Mouse (Mus musculus) CH12.LX (cell line): Measurements from ENCODE around the gene Zfp423. TPM values are rescaled to one million over a fixed set of nuclear protein-coding genes. Genes with fewer than 3 reads are reported as not detected.

ENCODE experiments used
- DNase-seq: peaks from one replicate; pipeline ENCODE4 v3.0.0-alpha.2; 2013; ENCODE audit errors: extremely low read depth
- H3K27ac ChIP-seq: 2 replicates; pipeline ENCODE4 v1.5.1; 2012; ENCODE audit warnings: low read depth, mild to moderate bottlenecking, control low read depth, moderate library complexity; ENCODE audit not compliant: insufficient read depth
- H3K27me3 ChIP-seq: replicated peaks from 2 replicates; pipeline ENCODE3; 2012; ENCODE audit warnings: inconsistent platforms
- H3K36me3 ChIP-seq, 2 experiments: replicated peaks in 1 of 2; 2 replicates each; pipeline versions ENCODE3 to v1.6.1; 2012; ENCODE audit warnings: inconsistent platforms in 1 of 2, low read length in 1 of 2, mild to moderate bottlenecking in 1 of 2, mixed read lengths in 1 of 2, moderate library complexity in 1 of 2; ENCODE audit not compliant: control insufficient read depth in 1 of 2, insufficient read depth in 1 of 2
- H3K4me1 ChIP-seq, 2 experiments: 2 replicates each; pipeline ENCODE4 v1.6.1; 2012; ENCODE audit warnings: inconsistent platforms in 1 of 2, moderate library complexity in 1 of 2; ENCODE audit not compliant: insufficient read depth in 2 of 2, control insufficient read depth in 1 of 2
- H3K4me2 ChIP-seq: 2 replicates; pipeline ENCODE4 v1.6.1; 2012; ENCODE audit warnings: low read depth, mild to moderate bottlenecking, control low read depth; ENCODE audit not compliant: poor library complexity, insufficient read depth, severe bottlenecking
- H3K4me3 ChIP-seq, 3 experiments: fragments of 150-350 bp in 1 of 3; sonication (generic) in 1 of 3; replicated peaks in 1 of 3; 2 replicates each; pipeline versions ENCODE3 to v1.5.1; 2011 to 2012; ENCODE audit warnings: low read depth in 2 of 3, low read length in 2 of 3, mild to moderate bottlenecking in 2 of 3, moderate library complexity in 2 of 3, control low read depth in 1 of 3, improper control_type of control experiment in 1 of 3, inconsistent platforms in 1 of 3, mixed read lengths in 1 of 3; ENCODE audit not compliant: poor library complexity in 1 of 3
- H3K79me2 ChIP-seq: replicated peaks from 2 replicates; pipeline ENCODE4 v1.6.1; 2012; ENCODE audit warnings: mild to moderate bottlenecking, moderate library complexity; ENCODE audit not compliant: control insufficient read depth, poor library complexity, insufficient read depth, severe bottlenecking; ENCODE audit errors: extremely low read depth
- H3K9ac ChIP-seq: 2 replicates; pipeline ENCODE4 v1.6.1; 2012; ENCODE audit warnings: low read depth, mild to moderate bottlenecking, control low read depth, moderate library complexity; ENCODE audit not compliant: insufficient read depth
- H3K9me3 ChIP-seq: replicated peaks from 2 replicates; pipeline ENCODE3; 2012; ENCODE audit warnings: low read length, inconsistent platforms, mixed read lengths
- BHLHE40 ChIP-seq: IDR thresholded peaks from 2 replicates; pipeline ENCODE4 v1.6.1; 2011; ENCODE audit warnings: mild to moderate bottlenecking, low read depth, low read length, improper control_type of control experiment
- CTCF ChIP-seq, 2 experiments: IDR thresholded peaks in 1 of 2; conservative IDR thresholded peaks in 1 of 2; 2 replicates each; pipeline ENCODE4 v1.5.1; 2011 to 2012; ENCODE audit warnings: low read depth in 2 of 2, low read length in 2 of 2, improper control_type of control experiment in 1 of 2, inconsistent platforms in 1 of 2, mild to moderate bottlenecking in 1 of 2, moderate library complexity in 1 of 2
- E2F4 ChIP-seq: IDR thresholded peaks from 2 replicates; pipeline ENCODE4 v1.6.1; 2011; ENCODE audit warnings: low read depth, low read length, improper control_type of control experiment; ENCODE audit not compliant: insufficient replicate concordance
- ELF1 ChIP-seq: IDR thresholded peaks from 2 replicates; pipeline ENCODE4 v1.6.1; 2014; ENCODE audit warnings: low read depth, mild to moderate bottlenecking, inconsistent platforms, low read length, improper control_type of control experiment
- EP300 ChIP-seq: IDR thresholded peaks from 2 replicates; pipeline ENCODE4 v1.6.1; 2011; ENCODE audit warnings: low read length, improper control_type of control experiment
- HCFC1 ChIP-seq: IDR thresholded peaks from 2 replicates; pipeline ENCODE4 v1.6.1; 2012; ENCODE audit warnings: low read depth, mild to moderate bottlenecking, inconsistent platforms, low read length, improper control_type of control experiment
- MXI1 ChIP-seq: IDR thresholded peaks from 2 replicates; pipeline ENCODE4 v1.6.1; 2011; ENCODE audit warnings: mild to moderate bottlenecking, low read depth, low read length, improper control_type of control experiment
- NRF1 ChIP-seq: IDR thresholded peaks from 2 replicates; pipeline ENCODE4 v1.6.1; 2014; ENCODE audit warnings: low read depth, mild to moderate bottlenecking, inconsistent platforms, low read length, improper control_type of control experiment, moderate library complexity
- POLR2AphosphoS2 ChIP-seq: IDR thresholded peaks from 2 replicates; pipeline ENCODE4 v1.6.1; 2011; ENCODE audit warnings: low read depth, low read length, improper control_type of control experiment
- RAD21 ChIP-seq: IDR thresholded peaks from 2 replicates; pipeline ENCODE4 v1.6.1; 2011; ENCODE audit warnings: low read depth, mild to moderate bottlenecking, low read length, improper control_type of control experiment, moderate library complexity
- TCF12 ChIP-seq: IDR thresholded peaks from 2 replicates; pipeline ENCODE4 v1.6.1; 2014; ENCODE audit warnings: low read depth, mild to moderate bottlenecking, inconsistent platforms, low read length, improper control_type of control experiment
- ZC3H11A ChIP-seq: IDR thresholded peaks from 2 replicates; pipeline ENCODE4 v1.6.1; 2012; ENCODE audit warnings: low read depth, mild to moderate bottlenecking, inconsistent platforms, low read length, improper control_type of control experiment
- ZMIZ1 ChIP-seq: IDR thresholded peaks from 2 replicates; pipeline ENCODE4 v1.6.1; 2012; ENCODE audit warnings: low read depth, mild to moderate bottlenecking, inconsistent platforms, low read length, improper control_type of control experiment
- dilution Hi-C: fragments of 300-500 bp; cut with MboI; formaldehyde crosslinking; loops from 2 replicates; pipeline ENCODE4 v1.14.3; 2020; ENCODE audit warnings: low sequenced_read_pairs; ENCODE audit not compliant: extremely low pct_unique_long_range_greater_than_20kb, extremely low pct_ligation_motif_present
- in situ Hi-C: fragments of 300-500 bp; cut with MboI; formaldehyde crosslinking; loops from 3 replicates; pipeline ENCODE4 v1.14.3; 2019; ENCODE audit warnings: low sequenced_read_pairs, low pct_ligation_motif_present, low pct_unique_long_range_greater_than_20kb, mixed read lengths
- polyA plus RNA-seq: library from polyadenylated mRNA; unstranded; fragments of >175 nt; gene quantifications from 2 replicates; pipeline ENCODE4 v1.2.1, GENCODE M21; 2012; ENCODE audit warnings: low read depth; ENCODE audit not compliant: insufficient read length
- total RNA-seq, 2 experiments: library from RNA; depleted of rRNA; stranded (reverse); fragments of 300-350 nt in 1 of 2; fragments of >200 nt in 1 of 2; gene quantifications; 2 replicates each; pipeline ENCODE4 v1.2.3; 2012 to 2014

Gene Zfp423
- total and polyA plus RNA-seq, 3 experiments = 0.25 to 2.7 (median 0.32) TPM

GRCm38 (mm10) chr8:87938351-87939232 lies 20.8 kb downstream of the Zfp423 start:
- dilution Hi-C loops = no loop called here
- H3K27ac ChIP-seq = peak overlapping the region; percentile 18; the same call in 1 of the 2 replicates
- H3K9ac ChIP-seq = no peak overlapping the region
- H3K79me2 ChIP-seq = no peaks in the 10 kb centered on the region
- H3K36me3 ChIP-seq = no peaks in the 10 kb centered on the region
- peak; percentile 70 for DNase-seq
- peaks cover 16 to 58% of the 10 kb centered on the region in 2 experiments for H3K4me1 ChIP-seq
- peak; percentile 47; the same call in 1 of the 2 replicates for TF ChIP-seq MXI1
- TF ChIP-seq TCF12 = peak; percentile 14; the same call in 1 of the 2 replicates
- TF ChIP-seq NRF1 = 0 out of 2 replicates have a peak, but pooled peaks have one; percentile 18
- TF ChIP-seq EP300 = no peak
- no peak for TF ChIP-seq HCFC1
- 0 out of 2 replicates have a peak, but pooled peaks have one; percentile 37 for TF ChIP-seq ELF1
- no peak for TF ChIP-seq E2F4
- TF ChIP-seq, all 38 proteins: peak for 4
- Histone ChIP-seq H3K4me3 (peak overlapping the region in 1 of 3 experiments; percentile 46), H3K27me3 (no peaks in the 10 kb centered on the region), H3K4me2 (peak overlapping the region; percentile 23; the same call in 1 of the 2 replicates), H3K9me3 (no peaks in the 10 kb centered on the region)
- in situ Hi-C loops = no loop called here

GRCm38 (mm10) chr8:87937211-87937610 lies 22.2 kb downstream of the Zfp423 start:
- H3K27me3 ChIP-seq = no peaks in the 10 kb centered on the region
- H3K36me3 ChIP-seq = no peaks in the 10 kb centered on the region
- H3K9ac ChIP-seq = no peak overlapping the region
- peaks cover 16 to 58% of the 10 kb centered on the region in 2 experiments for H3K4me1 ChIP-seq
- DNase-seq = no peak
- H3K4me3 ChIP-seq = no peak overlapping the region
- no peak for TF ChIP-seq POLR2AphosphoS2
- no peak for TF ChIP-seq ZC3H11A
- no peak for TF ChIP-seq ZMIZ1
- TF ChIP-seq BHLHE40 = no peak
- TF ChIP-seq CTCF (conservative IDR thresholded peaks at IDR 0.05 in 1 of 2, IDR thresholded peaks at IDR 0.05 in 1 of 2; ENCODE audit: low read depth in 2 of 2, low read length in 2 of 2) = no peak
- no peak for TF ChIP-seq RAD21
- no peak for TF ChIP-seq MXI1
- TF ChIP-seq, all 38 proteins: peak for 0
- dilution Hi-C loops (no loop called here), in situ Hi-C loops (no loop called here)
- Histone ChIP-seq H3K79me2 (no peaks in the 10 kb centered on the region), H3K4me2 (no peak overlapping the region), H3K27ac (no peak overlapping the region), H3K9me3 (no peaks in the 10 kb centered on the region)
